8 mouse cellular contexts compared by ENCODE assay signal in genomic region chr1:58018856-58019255, GRCm38 (mm10). TPM values are rescaled to one million over a fixed set of nuclear protein-coding genes. Genes with fewer than 3 reads are reported as not detected.
DNase-seq lines count a peak whose midpoint lies in the region; ATAC-seq lines count a peak whose summit lies in the region.
"Had no signal": no experiment of that assay in that cellular context is flagged by ENCODE, and none has a peak within 500 bp of the region (broad histone marks: within the 10 kb centered on the region; RNA-seq: fewer than 3 reads in every experiment).

TSS of gene Kctd18 (minus strand) at chr1:58018956.

- peaks cover 54% of the 10 kb centered on the region for H3K36me3 ChIP-seq in embryonic facial prominence, embryonic 12.5 days
- H3K36me3 ChIP-seq in neural tube, embryonic 12.5 days: peaks cover 50% of the 10 kb centered on the region

- no peaks in the 10 kb centered on the region for H3K27me3 ChIP-seq in embryonic facial prominence, embryonic 12.5 days
- no peaks in the 10 kb centered on the region for H3K27me3 ChIP-seq in neural tube, embryonic 12.5 days (replicated peaks)
- H3K27me3 ChIP-seq: megakaryocyte, embryonic 14.5 days had no signal

- WGBS in embryonic facial prominence, embryonic 12.5 days: 92% methylated on average over 7 of the region's 7 CpGs
- WGBS in neural tube, embryonic 12.5 days: 98% methylated on average over 7 of the region's 7 CpGs

- H3K4me3 ChIP-seq in embryonic facial prominence, embryonic 12.5 days: no peak within 1 kb of the TSS
- no peak within 1 kb of the TSS for H3K4me3 ChIP-seq in neural tube, embryonic 12.5 days
- H3K4me3 ChIP-seq: megakaryocyte, embryonic 14.5 days had no signal

- no peak for DNase-seq in left cerebral cortex, adult 18-20 months (ENCODE audit: low spot score in 2 of 2)
- no peak for DNase-seq in left cerebral cortex, adult 11 months (ENCODE audit: low spot score)
- no peak for DNase-seq in frontal cortex, postnatal 14 days (ENCODE audit: low spot score in 2 of 2)
- no peak for DNase-seq in cerebellum, postnatal 10 days

- no peak within 1 kb of the TSS for H3K4me2 ChIP-seq in embryonic facial prominence, embryonic 12.5 days (replicated peaks)
- H3K4me2 ChIP-seq in neural tube, embryonic 12.5 days (replicated peaks): no peak within 1 kb of the TSS

- H3K4me1 ChIP-seq in embryonic facial prominence, embryonic 12.5 days: no peaks in the 10 kb centered on the region
- H3K4me1 ChIP-seq in neural tube, embryonic 12.5 days: no peaks in the 10 kb centered on the region
- H3K4me1 ChIP-seq: megakaryocyte, embryonic 14.5 days had no signal

- ATAC-seq in embryonic facial prominence, embryonic 12.5 days (ENCODE audit: insufficient number of reproducible peaks, insufficient read depth, low FRiP score, low TSS enrichment): no peak
- no peak for ATAC-seq in inflammation-experienced regulatory T-cells, adult 6 months
- no peak for ATAC-seq in neural tube, embryonic 12.5 days (ENCODE audit: low FRiP score, low read depth)

- no peak within 1 kb of the TSS for H3K9ac ChIP-seq in embryonic facial prominence, embryonic 12.5 days
- no peak within 1 kb of the TSS for H3K9ac ChIP-seq in neural tube, embryonic 12.5 days

- H3K27ac ChIP-seq in embryonic facial prominence, embryonic 12.5 days: no peak within 1 kb of the TSS
- H3K27ac ChIP-seq in neural tube, embryonic 12.5 days: no peak within 1 kb of the TSS

- H3K9me3 ChIP-seq in embryonic facial prominence, embryonic 12.5 days: no peaks in the 10 kb centered on the region
- H3K9me3 ChIP-seq in neural tube, embryonic 12.5 days: no peaks in the 10 kb centered on the region

RNA-seq across cellular contexts. Expression of gene Kctd18, which starts in this region (rescaled TPM):
- total RNA-seq in left cerebral cortex, adult 18-20 months (2021): 10 to 100 TPM; 14.4 to 17.6 TPM
- 24.8 and 26.1 TPM in 2 replicates for polyA plus RNA-seq in embryonic facial prominence, embryonic 12.5 days (2016; fragmentation: Nextera tagmentation; extraction: Ambion mirVana)
- 10 to 100 TPM; 22.6 to 27.9 (median 25.0) TPM for polyA plus RNA-seq in inflammation-experienced regulatory T-cells, adult 6 months (2017; shearing (Covaris generic))
- 26.0 and 26.5 TPM in 2 replicates for polyA plus RNA-seq in neural tube, embryonic 12.5 days (2016; fragmentation: Nextera tagmentation; extraction: Ambion mirVana)
